Mouse (Mus musculus) hindbrain, embryonic 14.5 days (tissue): ENCODE results near the gene Ticam1. TPM values are rescaled to one million over a fixed set of nuclear protein-coding genes. Genes with fewer than 3 reads are reported as not detected.
A peak's percentile ranks its signal among the peaks of the same experiment; 100 is the strongest.

ENCODE experiments used
- ATAC-seq: fragments of 200-750 bp; cut with Nextera tagmentation; 2 replicates; pipeline ENCODE4 v1.8.0; 2017; ENCODE audit warnings: moderate number of reproducible peaks, mild to moderate bottlenecking, moderate TSS enrichment, moderate library complexity; ENCODE audit not compliant: low FRiP score
- DNase-seq: peaks from one replicate; pipeline ENCODE4 v3.0.0-alpha.2; 2015; ENCODE audit warnings: low spot score
- H3K27ac ChIP-seq: fragments of 300-500 bp; sonication (generic); 2 replicates; pipeline ENCODE4 v1.5.1; 2014; ENCODE audit warnings: mild to moderate bottlenecking, moderate library complexity
- H3K27me3 ChIP-seq: fragments of 300-500 bp; sonication (generic); 2 replicates; pipeline ENCODE4 v1.6.1; 2014; ENCODE audit warnings: mild to moderate bottlenecking, low read length, mixed read lengths; ENCODE audit not compliant: control insufficient read depth, insufficient read depth
- H3K36me3 ChIP-seq: fragments of 300-500 bp; sonication (generic); replicated peaks from 2 replicates; pipeline ENCODE4 v1.6.1; 2014; ENCODE audit not compliant: control insufficient read depth, insufficient read depth
- H3K4me1 ChIP-seq: fragments of 300-500 bp; sonication (generic); replicated peaks from 2 replicates; pipeline ENCODE4 v1.6.1; 2014; ENCODE audit warnings: antibody characterized with exemption, low read length, mixed read lengths; ENCODE audit not compliant: control insufficient read depth, insufficient read depth
- H3K4me2 ChIP-seq: fragments of 300-500 bp; sonication (generic); replicated peaks from 2 replicates; pipeline ENCODE4 v1.6.1; 2014; ENCODE audit warnings: mild to moderate bottlenecking, moderate library complexity
- H3K4me3 ChIP-seq: fragments of 300-500 bp; sonication (generic); replicated peaks from 2 replicates; pipeline ENCODE4 v1.5.1; 2014; ENCODE audit warnings: mild to moderate bottlenecking, low read length
- H3K9ac ChIP-seq: fragments of 300-500 bp; sonication (generic); 2 replicates; pipeline ENCODE4 v1.6.1; 2014
- H3K9me3 ChIP-seq: fragments of 300-500 bp; sonication (generic); 2 replicates; pipeline ENCODE4 v1.6.1; 2016; ENCODE audit warnings: low read length; ENCODE audit not compliant: control insufficient read depth
- WGBS: fragments of 180-500 bp; shearing (Covaris S2); extraction: QIAGEN DNeasy Blood & Tissue Kit; methylation state at CpG from one replicate; pipeline ENCODE4 v1.1.7; 2014; 5-methylcytosine and 5-hydroxymethylcytosine counted together
- polyA plus RNA-seq: library from polyadenylated mRNA; unstranded; fragments of >200 nt; fragmentation: Nextera tagmentation; extraction: Ambion mirVana; gene quantifications from 2 replicates; pipeline ENCODE4 v1.2.1, GENCODE M21; 2014

Ticam1 gene
- polyA plus RNA-seq, 1 experiment from 2014 or later = 1.4 TPM

- H3K4me1 ChIP-seq = 0 out of 2 replicates have a peak, but pooled peaks cover 10% of the 10 kb centered on the region
- H3K4me3 ChIP-seq = no peak within 1 kb of the TSS
- H3K27ac ChIP-seq = peak within 1 kb of the TSS; percentile 49; the same call in 1 of the 2 replicates
- no peaks in the 10 kb centered on the region for H3K9me3 ChIP-seq
- DNase-seq (no peak), ATAC-seq (no peak)
- H3K4me2 ChIP-seq = no peak within 1 kb of the TSS
- no peak within 1 kb of the TSS for H3K9ac ChIP-seq
- 88% methylated on average over 4 of the region's 4 CpGs for WGBS
- no peaks in the 10 kb centered on the region for H3K36me3 ChIP-seq
- H3K27me3 ChIP-seq = no peaks in the 10 kb centered on the region
Observed at GRCm38 (mm10) chr17:56292531-56293222, 16.1 kb upstream of the Ticam1 start, which contains the start of gene Plin3. Plin3 (minus strand) TSS chr17:56292873.

GRCm38 (mm10) chr17:56291826-56292475 is 15.4 kb upstream of the Ticam1 start:
- ATAC-seq = no peak
- Histone ChIP-seq H3K9ac (0 out of 2 replicates have a peak overlapping the region, but pooled peaks have one; percentile 16), H3K4me2 (peak overlapping the region; percentile 44; the same call in 1 of the 2 replicates), H3K27me3 (no peaks in the 10 kb centered on the region), H3K4me3 (no peak overlapping the region), H3K9me3 (no peaks in the 10 kb centered on the region), H3K27ac (peak overlapping the region; percentile 49; the same call in 1 of the 2 replicates), H3K36me3 (no peaks in the 10 kb centered on the region), H3K4me1 (0 out of 2 replicates have a peak, but pooled peaks cover 10% of the 10 kb centered on the region)
- 57% methylated on average over 7 of the region's 7 CpGs for WGBS
- DNase-seq = no peak

- no peaks in the 10 kb centered on the region for H3K27me3 ChIP-seq
- peak; percentile 68 for DNase-seq
- no peaks in the 10 kb centered on the region for H3K36me3 ChIP-seq
- H3K9me3 ChIP-seq = no peaks in the 10 kb centered on the region
- H3K4me2 ChIP-seq = peak overlapping the region; percentile 44
- H3K27ac ChIP-seq = peak overlapping the region; percentile 49; the same call in 1 of the 2 replicates
- H3K9ac ChIP-seq = 0 out of 2 replicates have a peak overlapping the region, but pooled peaks have one; percentile 16
- 0 out of 2 replicates have a peak, but pooled peaks cover 10% of the 10 kb centered on the region for H3K4me1 ChIP-seq
- WGBS = 3% methylated on average over 16 of the region's 16 CpGs
- peak overlapping the region; percentile 3; the same call in 1 of the 2 replicates for H3K4me3 ChIP-seq
- ATAC-seq = peak; percentile 80
Observed at GRCm38 (mm10) chr17:56291171-56291511, 14.6 kb upstream of the Ticam1 start.

- H3K9ac ChIP-seq = peak overlapping the region; percentile 51
- peak overlapping the region; percentile 32 for H3K4me3 ChIP-seq
- WGBS = 5% methylated on average over 17 of the region's 17 CpGs
- no peaks in the 10 kb centered on the region for H3K9me3 ChIP-seq
- H3K27ac ChIP-seq = peak overlapping the region; percentile 70
- H3K4me2 ChIP-seq = peak overlapping the region; percentile 44
- peak; percentile 74 for DNase-seq
- H3K36me3 ChIP-seq = no peaks in the 10 kb centered on the region
- H3K4me1 ChIP-seq = 0 out of 2 replicates have a peak, but pooled peaks cover 10% of the 10 kb centered on the region
- H3K27me3 ChIP-seq = no peaks in the 10 kb centered on the region
- peak; percentile 52 for ATAC-seq
Observed at GRCm38 (mm10) chr17:56290388-56291170, 14.0 kb upstream of the Ticam1 start.

- Histone ChIP-seq H3K4me2 (peak overlapping the region; percentile 44), H3K9me3 (no peaks in the 10 kb centered on the region), H3K27me3 (no peaks in the 10 kb centered on the region), H3K9ac (peak overlapping the region; percentile 51), H3K4me3 (peak overlapping the region; percentile 32), H3K27ac (peak overlapping the region; percentile 70), H3K36me3 (no peaks in the 10 kb centered on the region), H3K4me1 (0 out of 2 replicates have a peak, but pooled peaks cover 10% of the 10 kb centered on the region)
- ATAC-seq (no peak), DNase-seq (no peak)
- 4% methylated on average over 23 of the region's 23 CpGs for WGBS
Observed at GRCm38 (mm10) chr17:56289371-56290331, 13.1 kb upstream of the Ticam1 start.

- H3K36me3 ChIP-seq = no peaks in the 10 kb centered on the region
- DNase-seq (no peak), ATAC-seq (no peak)
- H3K4me3 ChIP-seq = peak overlapping the region; percentile 32; the same call in 1 of the 2 replicates
- no peaks in the 10 kb centered on the region for H3K9me3 ChIP-seq
- H3K4me2 ChIP-seq = peak overlapping the region; percentile 44
- H3K4me1 ChIP-seq = 0 out of 2 replicates have a peak, but pooled peaks cover 10% of the 10 kb centered on the region
- no peaks in the 10 kb centered on the region for H3K27me3 ChIP-seq
- H3K9ac ChIP-seq = peak overlapping the region; percentile 51; the same call in 1 of the 2 replicates
- 61% methylated on average over 3 of the region's 3 CpGs for WGBS
- H3K27ac ChIP-seq = no peak overlapping the region; the same call in 1 of the 2 replicates
Observed at GRCm38 (mm10) chr17:56288866-56289265, 12.3 kb upstream of the Ticam1 start.

- H3K4me1 ChIP-seq = 0 out of 2 replicates have a peak, but pooled peaks cover 10% of the 10 kb centered on the region
- no peak overlapping the region for H3K27ac ChIP-seq
- H3K4me2 ChIP-seq = no peak overlapping the region; the same call in 1 of the 2 replicates
- H3K4me3 ChIP-seq = no peak overlapping the region
- no peaks in the 10 kb centered on the region for H3K36me3 ChIP-seq
- H3K9ac ChIP-seq = no peak overlapping the region
- 69% methylated on average over 3 of the region's 3 CpGs for WGBS
- no peaks in the 10 kb centered on the region for H3K27me3 ChIP-seq
- H3K9me3 ChIP-seq = no peaks in the 10 kb centered on the region
- DNase-seq (no peak), ATAC-seq (no peak)
Observed at GRCm38 (mm10) chr17:56287830-56288229, 11.2 kb upstream of the Ticam1 start.

GRCm38 (mm10) chr17:56285995-56286394 is 9.4 kb upstream of the Ticam1 start:
- no peaks in the 10 kb centered on the region for H3K36me3 ChIP-seq
- 0 out of 2 replicates have a peak, but pooled peaks cover 10% of the 10 kb centered on the region for H3K4me1 ChIP-seq
- DNase-seq (no peak), ATAC-seq (no peak)
- H3K9me3 ChIP-seq = no peaks in the 10 kb centered on the region
- no peak overlapping the region for H3K4me2 ChIP-seq
- no peak overlapping the region for H3K27ac ChIP-seq
- WGBS = 92% methylated on average over 11 of the region's 11 CpGs
- H3K4me3 ChIP-seq = no peak overlapping the region
- H3K9ac ChIP-seq = no peak overlapping the region
- no peaks in the 10 kb centered on the region for H3K27me3 ChIP-seq
